Mouse (Mus musculus) embryo, embryonic 11.5 days (tissue): ENCODE data around the gene Asb18.

Source experiments
- DNase-seq: peaks from one replicate; pipeline ENCODE4 v3.0.0-alpha.2; 2012; ENCODE audit warnings: low read depth, low spot score

Asb18 gene

GRCm38 (mm10) chr1:89971848-89972247, 42.6 kb downstream of the Asb18 start:
- DNase-seq: no peak

DNA sequence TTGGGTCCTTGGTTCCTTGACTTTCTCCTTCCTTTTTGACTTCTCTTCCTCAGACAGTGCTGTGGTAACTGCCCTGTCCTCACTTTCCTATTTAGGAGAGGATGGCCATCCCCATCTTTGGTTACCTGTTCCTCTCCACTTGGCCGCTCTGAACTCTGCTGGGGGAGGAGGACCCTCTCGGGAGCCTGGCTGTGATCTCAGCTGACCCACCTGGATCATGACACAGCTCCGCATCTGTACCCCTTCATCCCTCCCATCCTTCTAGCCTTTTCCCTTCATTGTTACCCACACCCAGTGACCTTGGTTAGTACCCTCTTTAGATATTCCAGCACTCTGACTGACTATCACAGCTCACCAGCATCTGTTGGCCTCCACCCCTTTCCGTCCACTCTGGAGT, 44.8 kb downstream of the Asb18 start:
- DNase-seq: no peak

DNA sequence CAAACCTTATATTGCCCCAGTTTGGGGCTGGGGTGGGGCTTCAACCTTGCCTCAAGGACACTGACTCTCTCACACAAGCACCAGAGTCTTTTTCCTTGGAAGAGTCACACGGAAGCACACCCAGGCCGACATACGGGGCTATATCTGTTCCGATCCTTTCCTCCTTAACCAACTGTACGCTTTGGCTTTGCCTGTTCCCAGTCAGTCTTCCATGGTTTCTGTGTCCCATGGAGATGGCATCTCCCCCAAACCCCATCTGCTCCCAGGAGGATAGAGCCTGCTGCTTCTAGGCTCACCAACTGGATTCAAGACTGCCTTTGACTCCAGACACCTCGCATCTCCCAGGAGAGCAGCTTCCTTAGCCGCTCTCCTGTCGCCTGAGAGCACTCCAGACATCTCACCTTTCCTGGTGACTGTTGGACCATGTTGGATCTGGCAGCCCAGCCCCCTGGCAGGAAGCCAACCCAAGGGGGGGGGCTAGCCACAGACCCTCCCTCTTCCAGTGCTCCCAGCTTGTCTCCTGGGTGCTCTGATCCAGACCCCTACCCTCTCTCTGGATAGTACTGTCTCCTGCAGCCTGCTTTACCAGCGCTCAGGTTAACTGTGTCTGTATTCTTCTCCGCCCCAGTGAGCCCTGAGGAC, 45.3 kb downstream of the Asb18 start:
- DNase-seq: no peak

- no peak for DNase-seq
These were observed 46.2 kb downstream of the Asb18 start for GRCm38 (mm10) chr1:89968111-89968851.

DNA sequence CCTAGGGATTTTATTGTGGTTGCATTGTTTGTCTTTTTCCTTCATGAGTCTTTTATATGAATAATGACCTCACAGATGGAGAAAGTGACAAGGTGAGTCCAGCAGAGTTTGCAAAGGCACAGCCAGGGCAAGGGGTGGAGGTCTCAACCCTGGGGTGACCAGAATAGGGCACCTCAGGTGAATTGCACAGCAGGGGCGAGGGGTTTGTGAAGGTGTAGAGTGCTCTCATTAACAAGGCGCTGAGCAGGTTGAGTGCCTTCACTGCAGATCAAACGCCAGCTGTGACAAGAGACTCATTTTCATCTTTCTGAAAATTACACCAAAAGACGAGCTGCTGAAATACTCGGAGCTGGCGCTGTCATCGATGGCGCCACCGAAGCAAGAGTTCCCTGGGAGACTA, 46.9 kb downstream of the Asb18 start:
- DNase-seq: no peak

- DNase-seq: no peak
These were observed 50.0 kb downstream of the Asb18 start for GRCm38 (mm10) chr1:89964426-89964825.

DNA sequence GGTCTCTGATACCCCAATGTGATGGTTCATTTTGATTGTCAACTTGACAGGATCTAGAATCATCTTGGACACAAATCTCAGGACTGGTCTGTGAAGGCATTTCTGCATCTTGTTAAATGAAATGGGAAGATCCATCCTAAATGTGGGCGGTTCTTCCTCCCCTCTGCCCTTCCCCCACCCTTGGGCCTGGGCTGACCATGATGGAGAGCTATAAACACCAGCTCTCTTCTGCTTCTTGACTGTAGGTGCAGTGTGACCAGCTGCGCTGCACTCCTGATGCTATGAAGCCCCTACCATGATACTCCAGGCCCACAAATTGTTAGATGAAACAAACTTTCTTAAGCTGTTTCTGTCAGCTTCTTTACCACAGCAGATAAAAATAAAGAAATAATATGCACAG, 51.2 kb downstream of the Asb18 start:
- DNase-seq: no peak

GRCm38 (mm10) chr1:89962092-89962491, 52.4 kb downstream of the Asb18 start:
- DNase-seq: no peak

GRCm38 (mm10) chr1:89959393-89959792, 55.1 kb downstream of the Asb18 start:
- no peak for DNase-seq

GRCm38 (mm10) chr1:89943202-89943601, 71.3 kb downstream of the Asb18 start:
- DNase-seq: no peak

DNA sequence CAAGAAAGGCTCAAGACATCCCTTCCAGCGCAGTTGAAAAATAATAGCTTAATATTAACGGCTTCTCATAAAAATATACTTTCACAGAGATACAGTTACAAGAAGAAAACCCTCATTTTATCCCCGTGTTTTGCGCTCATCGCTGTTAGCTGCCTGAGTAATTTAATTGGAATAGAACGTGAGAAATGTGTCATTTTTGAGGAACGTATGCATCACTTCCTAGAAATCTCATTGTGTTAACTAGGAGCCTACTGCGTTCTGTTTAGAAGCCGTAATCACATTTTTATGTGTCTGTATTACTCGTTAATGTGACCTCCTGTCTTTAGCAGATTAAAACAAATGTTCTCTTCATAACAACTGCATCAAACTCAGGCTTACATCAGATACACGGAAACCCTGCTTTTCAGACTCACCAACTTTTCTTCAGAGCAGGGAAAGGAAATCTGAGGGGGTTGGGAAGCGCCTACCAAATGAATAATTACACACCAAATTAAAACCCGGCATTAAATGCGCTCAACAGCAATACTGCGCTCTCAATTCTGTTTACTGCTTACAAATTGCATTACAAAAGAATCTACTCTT, 72.0 kb downstream of the Asb18 start:
- DNase-seq: no peak

DNA sequence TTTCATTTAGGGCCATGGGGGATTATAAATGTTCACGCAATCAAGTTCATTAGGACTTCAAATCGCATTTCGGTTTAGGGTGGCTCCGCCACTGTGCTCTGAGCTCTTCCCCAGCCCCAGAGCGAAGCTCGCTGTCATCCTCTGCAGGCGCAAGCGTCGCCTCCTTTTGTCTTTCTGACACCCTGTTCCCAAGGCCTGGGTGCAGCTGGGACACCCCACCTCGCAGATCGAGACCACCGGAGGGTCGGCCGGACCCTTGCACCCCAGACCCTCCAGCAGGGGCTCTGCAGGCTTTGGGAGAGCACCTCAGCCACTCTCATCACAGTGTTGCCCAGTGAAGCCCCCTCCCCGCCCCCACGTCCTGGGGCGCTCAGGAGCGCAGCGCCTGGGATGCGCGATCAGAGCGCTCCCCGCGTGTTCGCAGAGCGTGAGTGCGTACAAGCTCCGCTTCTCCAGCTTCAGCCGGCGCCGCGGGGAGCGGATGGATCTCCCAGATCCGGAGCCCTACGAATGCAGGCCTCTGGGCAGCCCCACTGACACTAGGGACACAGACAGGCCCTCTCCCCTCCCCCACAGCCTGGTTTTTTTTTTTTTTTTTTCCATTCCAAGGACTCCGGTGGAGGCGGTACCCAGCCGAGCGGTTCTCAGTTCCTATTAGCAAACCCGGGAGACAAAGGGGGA, 72.6 kb downstream of the Asb18 start:
- DNase-seq: no peak

GRCm38 (mm10) chr1:89940961-89941524, 73.4 kb downstream of the Asb18 start:
- DNase-seq: no peak

- DNase-seq: no peak
These were observed 74.3 kb downstream of the Asb18 start for GRCm38 (mm10) chr1:89939981-89940726.

DNA sequence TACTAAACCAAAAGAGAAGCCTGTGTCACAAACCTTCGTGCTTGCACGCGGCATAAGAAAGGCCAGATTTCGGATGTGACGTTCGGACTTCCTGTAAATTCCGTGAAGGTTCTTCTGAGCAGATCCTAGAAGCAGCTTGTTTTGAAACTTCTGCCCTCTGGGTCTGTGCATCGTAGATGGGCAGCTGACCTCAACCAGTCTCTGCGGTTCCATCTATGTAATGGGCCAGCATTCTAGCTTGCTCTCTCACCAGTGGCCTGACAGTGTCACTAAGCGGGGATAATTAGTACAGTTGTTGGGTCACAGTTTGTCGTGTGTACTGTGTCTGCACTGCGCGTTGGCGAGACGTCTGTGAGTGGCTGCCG, 74.9 kb downstream of the Asb18 start:
- no peak for DNase-seq

DNA sequence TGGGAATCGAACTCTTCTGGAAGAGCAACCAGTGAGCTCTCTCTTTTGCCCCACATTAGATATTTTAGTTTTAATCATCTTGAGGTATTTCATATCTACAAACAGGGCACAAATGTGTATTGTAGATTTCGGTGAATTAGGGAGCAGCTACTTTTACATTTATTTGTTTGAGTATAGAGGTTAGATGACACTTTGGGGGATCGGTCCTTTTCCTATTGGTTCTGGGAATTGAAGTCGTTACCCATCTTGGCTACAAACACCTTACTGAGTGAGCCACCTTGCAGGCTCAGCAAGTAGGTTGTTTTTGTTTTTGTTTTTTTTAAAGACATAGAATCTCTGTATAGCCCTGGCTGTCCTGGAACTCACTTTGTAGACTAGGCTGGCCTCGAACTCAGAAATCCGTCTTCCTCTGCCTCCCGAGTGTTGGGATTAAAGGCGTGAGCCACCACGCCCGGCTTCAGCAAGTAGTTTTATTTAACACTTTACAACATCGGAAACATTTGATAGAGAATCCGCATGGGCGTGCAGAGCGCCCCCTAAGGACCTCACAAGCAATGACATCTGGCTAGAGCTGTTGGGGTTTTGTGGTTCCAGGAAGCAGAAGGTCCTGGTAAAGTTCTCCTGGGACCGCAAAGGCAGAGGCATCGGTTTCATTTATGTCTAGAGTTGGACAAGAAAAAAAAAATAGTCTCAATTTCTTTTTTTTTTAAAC, 75.4 kb downstream of the Asb18 start:
- DNase-seq: no peak

DNA sequence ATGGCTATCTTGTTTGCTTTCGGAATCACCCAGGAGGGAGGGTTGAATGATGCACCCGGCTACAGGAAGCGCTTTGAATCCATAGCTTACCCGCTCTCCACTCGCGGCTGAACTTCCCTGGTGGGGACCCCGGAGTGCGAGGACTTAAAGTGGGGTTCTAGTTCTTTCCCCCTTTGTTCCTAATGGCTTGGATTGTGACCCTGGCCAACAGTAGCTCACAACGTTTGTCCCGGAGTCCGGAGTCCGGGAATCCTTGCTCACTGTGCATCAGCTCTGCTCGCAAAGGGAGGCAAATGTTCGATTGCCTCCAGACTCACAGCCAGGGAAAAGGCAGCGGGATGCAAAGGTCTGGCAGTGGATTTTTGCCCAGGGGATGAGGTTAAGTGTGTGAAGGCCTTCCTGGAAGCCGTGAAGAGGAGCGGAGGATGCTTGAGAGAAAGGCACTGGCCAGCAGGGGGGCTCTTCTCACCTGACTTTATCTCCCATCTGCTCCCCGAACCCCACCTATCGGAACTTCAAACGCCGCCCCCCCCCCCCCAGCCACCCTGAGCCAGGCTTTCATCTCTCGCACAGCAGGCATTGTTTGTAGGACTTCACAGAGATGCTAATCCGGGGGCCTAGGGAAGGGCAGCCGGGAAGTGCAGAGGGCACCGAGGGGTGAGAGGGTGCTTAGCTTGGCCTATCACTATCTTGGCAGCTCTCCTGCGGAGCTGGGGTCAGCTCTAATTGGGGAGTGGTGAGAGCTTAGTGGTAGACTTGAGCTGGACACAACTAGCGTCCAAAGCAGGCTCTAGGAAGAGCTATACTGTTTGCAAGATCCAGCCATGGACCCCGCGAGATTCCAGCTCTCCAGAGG, 78.7 kb downstream of the Asb18 start:
- no peak for DNase-seq

GRCm38 (mm10) chr1:89934316-89935260, 79.9 kb downstream of the Asb18 start:
- no peak for DNase-seq

GRCm38 (mm10) chr1:89933786-89934185, 80.7 kb downstream of the Asb18 start:
- DNase-seq: no peak
